Mouse (Mus musculus) macrophage (primary cell): ENCODE data around the gene Dnajb5. TPM values are rescaled to one million over a fixed set of nuclear protein-coding genes. Genes with fewer than 3 reads are reported as not detected.

Source experiments
- polyA plus RNA-seq: library from polyadenylated mRNA; stranded (reverse); fragments of 250-400 nt; gene quantifications from 3 replicates; pipeline ENCODE4 v1.2.4, GENCODE M21; 2018; ENCODE audit warnings: inconsistent platforms

Gene Dnajb5
- polyA plus RNA-seq, 1 experiment from 2014 or later, result 8.8 TPM

Other genes starting within 250 kb of the Dnajb5 start
- not detected in 3 replicates for gene 4930578G10Rik, start 214.3 kb upstream of the Dnajb5 start, polyA plus RNA-seq
- gene Ccl19, start 193.2 kb upstream of the Dnajb5 start, polyA plus RNA-seq, result not detected in 3 replicates
- gene Ccl21a, start 175.8 kb upstream of the Dnajb5 start, polyA plus RNA-seq, result not detected in 3 replicates
- not detected in 3 replicates for gene Fam205a1, start 95.9 kb upstream of the Dnajb5 start, polyA plus RNA-seq
- not detected in 3 replicates for gene Gm12394, start 93.0 kb upstream of the Dnajb5 start, polyA plus RNA-seq
- gene Fam205c, start 75.6 kb upstream of the Dnajb5 start, polyA plus RNA-seq, result not detected in 3 replicates
- gene Phf24, start 33.2 kb upstream of the Dnajb5 start, polyA plus RNA-seq, result 0.12 to 0.16 TPM in 2 of 3 replicates, not detected in the other
- gene 1700022I11Rik, start 19.8 kb downstream of the Dnajb5 start, polyA plus RNA-seq, result 0.24 TPM in 1 of 3 replicates, not detected in the others
- gene Vcp, start 50.7 kb downstream of the Dnajb5 start, polyA plus RNA-seq, result 191 to 290 TPM (median 215 TPM) in 3 replicates
- 4.6 to 9.0 TPM (median 7.8 TPM) in 3 replicates for gene Fancg, start 60.7 kb downstream of the Dnajb5 start, polyA plus RNA-seq
- 2.5 to 5.6 TPM (median 4.2 TPM) in 3 replicates for gene Pigo, start 76.0 kb downstream of the Dnajb5 start, polyA plus RNA-seq
- gene Stoml2, start 81.9 kb downstream of the Dnajb5 start, polyA plus RNA-seq, result 35.0 to 52.0 TPM (median 48.6 TPM) in 3 replicates
- gene Fam214b, start 96.4 kb downstream of the Dnajb5 start, polyA plus RNA-seq, result 31.7 to 44.7 TPM (median 36.4 TPM) in 3 replicates
- gene Unc13b, start 109.1 kb downstream of the Dnajb5 start, polyA plus RNA-seq, result 0.18 to 0.37 TPM (median 0.36 TPM) in 3 replicates